Mouse (Mus musculus) left cerebral cortex, adult 18-20 months (tissue): ENCODE data around the gene Pik3cd. TPM values are rescaled to one million over a fixed set of nuclear protein-coding genes. Genes with fewer than 3 reads are reported as not detected.

Source experiments
- DNase-seq, 2 experiments: peaks; one replicate each; pipeline ENCODE4 v3.0.0; 2021 to 2022; ENCODE audit warnings: low spot score in 2 of 2, mixed read lengths in 1 of 2
- total RNA-seq, 2 experiments: library from RNA; stranded (reverse); gene quantifications; 2 replicates each; pipeline ENCODE4 v1.2.3; 2021

The Pik3cd gene
- total RNA-seq, 2 experiments from 2014 or later: 23.8 to 24.9 TPM

DNA sequence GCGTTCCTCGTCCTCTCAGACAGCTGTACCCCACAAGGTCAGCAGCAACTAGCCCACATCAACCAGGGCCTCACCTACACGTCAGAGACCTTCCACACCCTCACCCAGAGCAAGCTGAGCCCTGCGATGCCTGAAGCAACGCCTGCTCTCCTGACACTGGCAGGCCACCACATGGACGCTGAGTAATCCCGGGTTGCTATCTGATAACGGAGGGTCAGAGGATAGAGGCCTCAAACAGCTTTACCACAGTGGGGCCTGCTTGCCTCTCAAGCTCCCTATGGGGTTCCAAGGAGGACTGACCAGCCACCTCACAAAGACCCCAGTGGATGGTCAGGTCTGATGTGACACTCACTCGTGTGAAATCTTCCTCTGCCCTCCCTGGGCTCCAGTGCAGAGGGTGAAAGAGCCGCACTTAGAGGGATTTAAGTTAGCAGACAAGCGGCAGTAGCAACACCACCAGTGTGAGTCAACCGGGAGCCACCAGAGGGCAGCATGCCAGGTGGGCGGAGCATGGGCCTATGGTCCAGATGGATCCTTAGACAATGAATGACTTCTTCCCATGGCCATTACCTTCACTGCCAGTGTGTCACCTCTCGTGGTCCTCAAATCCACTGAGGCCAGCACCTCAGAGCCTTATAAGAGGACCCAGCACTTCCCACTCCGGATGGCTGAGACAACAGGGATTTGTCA, 23.4 kb upstream of the Pik3cd start:
- DNase-seq: peak; percentile 81 to 84

GRCm38 (mm10) chr4:149724916-149725470, 22.6 kb upstream of the Pik3cd start:
- no peak for DNase-seq

DNA sequence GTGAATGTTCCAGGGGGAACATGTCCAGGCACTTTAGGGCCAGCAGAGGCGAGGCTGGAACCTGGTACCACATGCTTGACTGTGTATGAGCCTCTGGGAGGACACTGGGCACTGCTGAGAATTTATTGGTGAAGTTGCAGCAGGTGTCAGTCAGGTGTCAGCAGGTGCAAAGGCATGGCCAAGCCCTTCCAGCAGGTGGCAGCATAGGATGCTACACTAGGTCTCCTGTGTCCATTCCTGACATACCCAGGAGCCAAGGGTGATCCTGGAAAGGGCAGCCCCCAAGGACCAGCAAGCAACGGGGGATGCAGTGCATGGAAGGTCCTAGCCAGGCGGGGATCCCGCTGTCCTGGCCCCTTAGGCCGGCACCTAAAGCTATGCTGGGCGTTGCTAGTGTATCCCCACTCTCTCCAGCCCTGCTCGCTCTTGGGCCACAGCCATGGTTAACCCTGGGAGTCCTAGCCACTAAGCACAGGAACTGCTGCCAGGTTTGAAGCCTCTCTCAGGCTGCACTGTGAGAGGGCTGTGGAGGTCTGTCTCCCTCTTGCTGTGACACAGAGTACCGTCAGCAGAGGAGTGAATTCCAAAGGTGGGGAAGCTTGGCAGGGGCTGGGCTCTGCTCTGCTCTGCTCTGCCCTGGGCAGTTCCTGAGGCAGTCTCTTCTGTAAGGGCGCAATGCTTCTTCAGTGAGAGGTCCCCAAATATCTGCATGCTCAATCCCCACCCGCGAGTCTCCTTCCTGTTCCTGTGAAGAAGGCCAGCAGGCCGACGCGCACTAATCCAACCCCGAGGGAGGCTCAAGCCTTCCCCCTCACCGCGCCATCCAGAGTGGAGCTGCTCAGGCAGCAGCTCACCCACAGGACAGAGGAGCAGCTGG, 21.7 kb upstream of the Pik3cd start:
- DNase-seq: peak; percentile 52 to 63

DNA sequence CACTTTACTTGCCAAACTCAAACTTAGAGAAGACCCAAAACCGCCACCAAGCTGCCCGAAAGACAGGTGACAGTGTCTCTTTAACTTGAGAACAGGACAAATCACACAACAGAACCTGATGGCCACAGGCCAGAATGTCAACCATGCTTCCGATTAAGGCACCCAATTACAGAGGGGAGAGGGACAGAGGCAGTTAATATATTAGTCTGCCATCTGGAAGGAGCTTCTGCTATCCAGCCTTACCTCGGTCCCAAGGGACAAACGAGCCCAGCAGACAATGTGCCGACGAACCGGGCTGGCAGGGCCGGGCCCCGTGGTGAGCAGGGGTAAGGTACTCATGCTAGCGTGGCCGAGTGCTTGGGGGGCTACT, 20.6 kb upstream of the Pik3cd start:
- no peak for DNase-seq

DNA sequence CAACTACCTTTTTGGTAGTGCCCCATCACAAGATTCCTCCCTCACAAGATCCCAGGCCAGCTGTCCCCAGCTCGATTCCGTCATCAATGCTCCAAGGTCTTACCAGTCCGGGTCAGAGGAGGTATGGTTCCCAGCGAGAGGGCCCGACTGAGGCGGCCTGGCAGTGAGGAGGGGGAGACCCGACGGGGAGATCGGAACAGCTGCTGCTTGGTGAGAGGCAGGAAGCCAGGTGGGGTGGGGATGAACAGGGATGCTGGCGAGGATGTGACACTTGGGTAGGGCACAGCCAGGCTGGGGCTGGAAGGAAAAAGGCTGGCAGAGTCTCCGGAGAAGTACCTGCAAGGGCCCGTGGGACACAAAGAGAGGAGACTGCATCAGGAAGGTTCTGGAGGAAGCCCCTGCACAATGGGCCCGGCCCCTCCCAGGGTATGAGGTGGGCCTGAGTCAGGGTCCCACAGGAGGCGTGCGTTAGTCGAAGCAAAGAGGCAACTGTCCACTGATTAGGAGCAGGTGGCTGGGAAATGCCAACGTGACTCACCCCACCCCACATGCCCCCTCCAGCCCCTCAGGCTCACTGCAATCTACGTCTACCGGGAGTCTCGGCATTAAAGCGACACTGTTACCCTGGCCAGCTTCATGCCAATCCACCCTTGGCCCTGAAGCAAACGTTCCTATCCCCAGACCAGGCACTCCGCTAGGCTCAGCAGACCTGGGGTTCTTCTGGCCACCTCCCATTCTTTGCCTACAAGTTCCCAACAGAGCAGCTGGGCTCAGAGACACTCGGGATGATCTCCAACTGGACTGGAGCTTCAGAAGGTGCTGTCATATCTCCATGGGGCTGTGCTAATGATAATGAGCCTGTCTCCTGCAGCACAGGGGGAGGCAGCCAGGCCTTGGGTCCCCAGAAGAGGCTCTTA, 20.0 kb upstream of the Pik3cd start:
- DNase-seq: no peak

DNA sequence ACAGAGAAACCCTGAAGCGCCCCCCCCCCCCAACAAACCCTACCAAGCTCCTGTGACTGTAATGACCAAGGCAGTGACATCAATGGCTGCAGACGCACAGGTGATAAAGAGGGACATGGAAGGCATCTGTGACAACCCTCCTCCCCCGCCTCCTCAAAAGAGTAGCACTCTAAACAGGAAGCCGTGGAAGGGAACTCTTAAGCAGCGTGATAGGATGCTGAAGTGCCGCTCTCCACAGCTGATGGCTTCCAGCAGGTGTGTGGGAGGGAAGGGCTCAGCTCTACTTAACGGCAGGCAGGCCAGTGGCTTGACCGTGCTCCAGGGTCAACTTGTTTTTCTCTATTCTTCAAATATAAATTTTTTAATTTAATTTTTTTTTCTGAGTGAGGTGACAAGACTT, 18.8 kb upstream of the Pik3cd start:
- no peak for DNase-seq

DNA sequence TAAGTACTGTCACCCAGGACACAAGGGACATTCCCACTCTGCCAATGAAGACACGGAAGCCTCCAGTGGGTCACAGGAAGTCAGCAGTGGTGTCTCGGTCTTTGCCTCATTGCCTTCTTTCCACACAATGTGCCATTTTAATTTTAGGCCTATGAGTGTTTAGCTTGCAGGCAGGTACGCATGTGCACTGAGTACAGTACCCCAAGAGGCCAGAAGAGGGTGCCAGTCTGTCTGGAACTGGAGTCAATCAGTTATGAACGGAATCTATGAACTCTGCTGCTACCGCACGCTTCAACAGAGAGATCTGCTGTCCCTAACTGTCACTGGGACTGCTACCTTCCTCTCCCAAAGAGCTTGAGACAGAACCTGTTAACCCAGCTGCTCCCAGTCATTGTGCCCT, 17.3 kb upstream of the Pik3cd start:
- DNase-seq: peak in 1 of 2 experiments; percentile 54

DNA sequence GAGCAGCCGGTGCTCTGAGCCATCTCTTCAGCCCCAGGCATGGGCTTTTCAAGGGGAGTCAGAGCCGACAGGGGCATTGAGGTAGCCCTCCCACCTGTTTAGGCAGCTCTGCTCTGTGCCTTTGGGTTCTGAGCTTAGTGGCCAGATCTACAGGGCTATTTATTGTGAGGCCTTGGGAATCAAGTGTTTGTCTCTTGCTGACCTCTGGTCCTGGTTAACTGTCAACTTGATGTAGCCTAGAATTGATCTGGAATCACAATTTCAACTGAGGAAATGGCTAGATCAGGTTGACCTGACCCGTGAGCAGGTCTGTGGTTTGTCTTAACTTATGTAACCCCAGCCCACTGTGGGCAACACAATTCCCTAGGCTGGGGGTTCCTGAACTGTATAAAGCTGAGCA, 12.2 kb upstream of the Pik3cd start:
- no peak for DNase-seq

- peak in 1 of 2 experiments; percentile 42 for DNase-seq
Observed at GRCm38 (mm10) chr4:149711955-149712354, 9.6 kb upstream of the Pik3cd start.

DNA sequence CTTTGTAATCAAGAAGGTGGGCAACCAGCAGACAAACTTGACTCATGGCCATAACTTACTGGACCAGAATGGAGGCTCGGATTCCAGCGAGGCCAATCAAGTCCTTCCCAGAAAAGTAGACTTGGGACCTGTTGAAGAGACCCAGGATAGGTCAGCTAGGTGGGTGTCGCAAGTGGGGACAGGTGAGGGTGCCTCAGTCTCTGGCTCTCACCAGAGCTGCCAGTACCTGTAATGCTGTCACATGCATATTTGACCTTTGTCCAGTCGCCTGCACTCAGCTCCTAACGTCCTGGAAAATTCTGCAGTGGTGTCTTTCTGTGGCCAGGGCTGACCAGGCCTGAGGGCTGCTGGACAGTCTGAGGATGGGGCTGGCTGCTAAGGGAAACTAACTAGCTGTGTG, 9.1 kb upstream of the Pik3cd start:
- no peak for DNase-seq

- peak; percentile 44 to 57 for DNase-seq
Observed at GRCm38 (mm10) chr4:149710510-149710909, 8.1 kb upstream of the Pik3cd start.

GRCm38 (mm10) chr4:149705941-149706340, 3.6 kb upstream of the Pik3cd start:
- no peak for DNase-seq

DNA sequence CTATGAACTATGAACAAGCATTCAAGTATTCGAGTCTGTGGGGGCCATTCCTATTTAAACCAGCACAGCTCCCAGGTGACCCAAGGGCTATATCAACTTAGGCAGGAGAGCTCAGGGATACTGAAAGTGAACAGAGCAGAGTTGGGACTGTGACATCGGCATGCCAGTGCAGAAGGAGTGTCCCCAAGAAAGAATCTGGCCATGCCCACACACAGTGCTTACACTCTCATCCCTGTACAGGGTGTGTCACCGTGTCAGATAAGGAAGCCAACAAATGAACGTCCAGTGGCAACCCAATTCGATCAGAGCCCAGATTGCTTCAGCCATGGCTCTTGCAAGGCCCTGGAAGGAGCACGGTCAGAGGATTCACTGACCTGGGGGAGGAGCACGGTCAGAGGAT, 2.9 kb upstream of the Pik3cd start:
- no peak for DNase-seq

- DNase-seq: no peak
Observed at GRCm38 (mm10) chr4:149701426-149702209, 753 bp downstream of the Pik3cd start.

DNA sequence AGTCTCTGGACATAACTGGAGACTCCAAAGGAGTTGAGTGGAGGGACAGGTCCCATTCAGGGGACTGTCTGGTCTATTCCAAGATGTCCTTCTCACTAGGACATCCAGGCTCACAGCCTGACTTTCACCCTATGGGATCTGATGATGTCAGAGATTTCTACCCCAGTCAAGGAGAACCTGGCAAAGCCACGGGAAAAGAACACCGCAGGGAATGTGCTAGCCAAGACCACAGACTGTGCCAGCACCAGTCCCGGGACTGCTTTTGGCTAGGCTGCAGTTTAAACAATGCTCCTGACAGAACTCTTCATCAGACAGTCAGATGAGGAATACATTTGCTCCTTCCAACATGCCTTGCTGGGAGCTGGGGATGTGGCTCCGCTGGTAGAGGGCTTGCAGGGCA, 2.4 kb downstream of the Pik3cd start:
- no peak for DNase-seq

- peak; percentile 36 to 44 for DNase-seq
Observed at GRCm38 (mm10) chr4:149698197-149698821, 4.1 kb downstream of the Pik3cd start.

DNA sequence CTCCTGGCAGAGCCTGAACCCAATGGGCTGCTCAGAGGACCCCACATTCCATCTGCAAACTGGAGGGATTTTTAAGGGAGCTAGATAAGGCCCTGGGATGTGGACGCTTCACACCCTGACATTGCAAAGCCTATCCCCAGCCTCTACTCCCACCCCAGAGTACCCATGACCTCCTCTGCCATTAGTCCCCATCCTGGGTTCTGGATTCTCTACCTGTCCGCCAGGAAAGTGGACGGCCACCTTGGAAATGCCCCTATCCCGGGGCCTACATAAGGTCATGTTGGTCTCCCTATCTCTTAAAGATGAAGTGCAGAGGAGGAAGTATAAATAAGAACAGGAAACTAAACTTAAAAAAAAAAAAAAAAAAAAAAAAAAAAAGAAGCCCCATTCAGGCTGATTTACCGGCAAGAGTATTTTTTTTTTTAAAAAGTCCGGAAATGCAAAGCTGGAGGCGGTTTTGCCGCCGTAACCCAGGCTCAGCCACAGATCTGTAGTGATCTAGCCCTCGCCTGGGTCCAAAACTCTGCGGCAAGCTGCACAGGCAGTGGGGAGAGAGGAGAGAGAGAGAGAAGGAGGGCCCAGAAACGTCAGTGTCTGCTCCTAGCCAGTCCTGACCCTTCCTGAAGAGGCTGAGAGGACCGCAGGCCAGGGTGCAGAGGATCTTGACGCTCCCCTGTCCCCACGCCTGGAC, 4.7 kb downstream of the Pik3cd start:
- DNase-seq: no peak

DNA sequence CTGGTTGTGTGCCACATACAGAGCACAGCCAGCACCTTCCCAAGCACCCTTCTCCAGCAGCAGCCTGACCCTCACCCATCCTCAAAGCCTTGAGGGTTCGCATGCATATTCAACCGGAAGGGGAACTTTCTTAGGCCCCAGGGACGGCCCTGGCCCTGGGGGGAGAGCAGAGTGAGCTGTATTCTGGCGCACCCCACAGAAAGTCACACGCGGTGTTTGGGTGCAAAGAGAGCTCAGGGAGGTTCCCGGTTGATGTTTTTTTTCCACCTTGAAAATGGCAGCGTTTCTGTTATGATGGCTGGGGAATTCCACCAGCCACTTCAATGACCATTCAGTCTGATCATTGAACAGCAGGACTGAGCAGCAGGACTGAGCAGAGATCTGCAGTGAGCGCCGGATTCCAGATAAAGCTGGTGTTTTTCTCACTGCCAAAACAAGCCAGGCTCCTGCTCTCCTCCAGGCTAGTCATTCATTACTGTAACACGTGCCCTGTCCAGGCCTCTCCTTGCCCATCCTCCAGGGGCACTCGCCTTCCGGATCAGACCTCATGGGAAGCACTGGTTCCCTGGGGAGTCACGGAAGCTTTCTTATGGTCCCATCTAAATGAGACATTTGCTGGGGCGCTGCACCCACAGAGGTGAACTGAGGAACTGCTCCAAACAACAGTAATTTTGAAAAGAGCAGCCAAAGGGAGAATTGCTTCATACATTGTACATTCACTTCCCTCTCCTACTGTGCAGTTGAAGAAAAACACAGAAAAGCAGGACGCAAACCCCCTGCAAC, 6.0 kb downstream of the Pik3cd start:
- no peak for DNase-seq

GRCm38 (mm10) chr4:149691368-149691767, 11.0 kb downstream of the Pik3cd start:
- no peak for DNase-seq
